Mouse (Mus musculus): ENCODE results near the gene Vcp. TPM values are rescaled to one million over a fixed set of nuclear protein-coding genes. Genes with fewer than 3 reads are reported as not detected.

Vcp gene
- total RNA-seq, 2 experiments from 2014 or later, result 306 to 324 TPM

- DNase-seq, result peak; percentile 99
- intact Hi-C loops (cut with DNase I), result loop anchor here (2.0 kb wide), 1 partner anchor 17 kb away; no protein-coding TSS in a partner anchor
Observed at GRCm38 (mm10) chr4:42949676-42950051, 50.6 kb downstream of the Vcp start, which contains the start of gene Dnajb5. Gene Dnajb5, plus strand, starts transcription at chr4:42949814.

DNA sequence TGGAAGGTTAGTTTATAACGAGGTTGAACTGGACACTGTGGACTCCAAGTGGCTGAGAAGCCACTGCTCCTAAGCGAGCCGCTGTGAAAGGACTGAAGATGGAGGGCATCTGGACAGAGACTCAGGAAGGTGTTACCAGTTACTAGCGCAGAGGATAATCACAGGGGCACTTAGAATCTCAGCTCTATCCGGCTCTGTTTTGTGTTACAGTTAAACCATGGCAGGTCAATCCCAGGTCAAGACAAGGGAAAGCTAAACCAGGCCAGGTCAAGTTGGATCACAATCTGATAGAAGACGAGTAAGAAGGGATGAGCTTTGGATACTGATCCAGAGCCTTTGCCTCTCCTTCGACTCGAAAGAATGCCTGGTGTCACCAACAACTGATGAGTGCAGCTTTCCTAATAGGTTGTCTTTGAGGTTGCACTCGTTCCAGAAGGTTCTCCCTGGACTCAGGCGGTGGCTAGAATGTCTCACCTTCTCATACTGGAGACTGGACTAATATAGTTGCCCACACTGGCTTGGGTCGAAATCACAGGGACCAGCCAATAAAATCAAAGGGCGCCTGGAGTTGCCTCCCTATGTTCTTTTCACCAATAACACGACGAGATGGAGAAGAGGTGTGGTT, 51.1 kb downstream of the Vcp start:
- intact Hi-C loops (cut with DNase I), result loop anchor here (2.0 kb wide), 1 partner anchor 16 kb away; no protein-coding TSS in a partner anchor
- no peak for DNase-seq

DNA sequence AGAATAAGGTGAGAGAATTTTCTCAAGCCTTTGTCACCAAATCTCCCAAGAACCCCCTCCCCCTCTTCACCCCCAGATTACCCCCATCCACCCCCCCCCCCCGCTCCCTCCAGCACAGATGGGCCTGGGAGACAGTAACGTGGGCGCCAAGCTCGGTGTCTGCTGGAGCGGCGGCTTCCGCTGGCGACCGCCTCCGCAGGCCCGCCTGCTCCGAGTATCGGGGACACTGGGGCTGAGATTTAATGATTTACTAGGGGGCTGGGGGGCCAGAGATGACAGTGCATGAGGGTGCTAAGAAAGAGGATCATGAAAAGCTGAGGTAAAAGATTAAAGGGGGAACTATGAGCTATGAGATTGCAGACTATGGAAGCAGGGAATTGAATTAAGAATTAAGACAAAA, 51.8 kb downstream of the Vcp start:
- DNase-seq, result no peak
- intact Hi-C loops (cut with DNase I), result loop anchor here (2.0 kb wide), 1 partner anchor 16 kb away; no protein-coding TSS in a partner anchor

DNA sequence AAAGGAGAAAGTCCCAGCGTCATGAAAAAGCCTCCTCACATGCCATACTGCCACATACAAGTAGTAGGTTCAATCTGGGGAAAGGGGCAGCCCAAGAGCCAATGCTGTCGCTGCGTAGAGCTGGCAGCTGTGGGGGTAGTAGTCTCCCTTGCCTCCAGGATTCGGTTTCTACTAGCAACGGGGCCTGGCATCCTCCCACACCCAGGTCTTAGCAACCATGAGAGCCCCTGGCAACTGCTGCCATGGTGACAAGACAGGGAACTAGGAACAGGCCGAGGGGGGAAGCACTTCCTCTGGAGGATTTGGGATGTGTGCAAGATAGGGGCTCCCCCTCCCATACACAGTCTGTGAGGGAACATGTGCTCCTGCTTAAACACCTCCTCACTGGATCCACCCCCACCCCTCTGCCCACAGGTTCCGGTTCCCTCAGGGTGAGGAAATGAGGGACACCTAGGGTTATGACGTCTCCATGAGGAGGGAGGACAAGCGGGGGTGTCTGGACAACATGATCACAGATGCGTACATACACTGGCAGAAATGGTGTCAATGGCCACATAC, 53.5 kb downstream of the Vcp start:
- intact Hi-C loops (cut with DNase I), result loop anchor here (2.0 kb wide), 2 partner anchors 14 to 70 kb away; no protein-coding TSS in a partner anchor
- DNase-seq, result no peak

GRCm38 (mm10) chr4:42945952-42946351, 54.4 kb downstream of the Vcp start:
- intact Hi-C loops (cut with DNase I), result loop anchor here (2.0 kb wide), 2 partner anchors 15 to 69 kb away; no protein-coding TSS in a partner anchor
- DNase-seq, result peak in 1 of 2 experiments; percentile 77

- no peak for DNase-seq
- intact Hi-C loops (cut with DNase I), result no loop called here
Observed at GRCm38 (mm10) chr4:42945445-42945844, 54.9 kb downstream of the Vcp start.

GRCm38 (mm10) chr4:42945043-42945442, 55.3 kb downstream of the Vcp start:
- DNase-seq, result peak; percentile 68 to 77
- intact Hi-C loops (cut with DNase I), result no loop called here

- intact Hi-C loops (cut with DNase I), result no loop called here
- DNase-seq, result no peak
Observed at GRCm38 (mm10) chr4:42944185-42944584, 56.1 kb downstream of the Vcp start.

DNA sequence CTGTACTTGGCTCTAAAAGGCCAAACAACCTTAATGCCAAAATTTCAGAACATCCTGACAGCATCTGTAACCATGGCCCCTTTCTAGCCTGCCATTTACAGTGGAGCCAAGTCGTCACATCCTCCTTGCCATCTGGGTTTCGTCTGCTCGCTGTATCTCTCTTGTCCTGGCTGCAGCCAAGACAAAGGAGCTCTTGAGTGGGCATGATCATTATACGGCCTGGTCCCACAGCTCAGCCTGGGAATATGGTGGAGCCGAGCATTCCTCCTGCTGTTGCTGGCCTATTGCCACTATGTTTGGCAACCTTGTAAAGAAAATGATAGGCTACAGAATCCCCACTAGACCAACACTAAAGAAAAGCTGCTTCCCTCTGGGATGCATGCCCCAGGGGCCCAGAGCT, 57.0 kb downstream of the Vcp start:
- no peak for DNase-seq
- intact Hi-C loops (cut with DNase I), result no loop called here

DNA sequence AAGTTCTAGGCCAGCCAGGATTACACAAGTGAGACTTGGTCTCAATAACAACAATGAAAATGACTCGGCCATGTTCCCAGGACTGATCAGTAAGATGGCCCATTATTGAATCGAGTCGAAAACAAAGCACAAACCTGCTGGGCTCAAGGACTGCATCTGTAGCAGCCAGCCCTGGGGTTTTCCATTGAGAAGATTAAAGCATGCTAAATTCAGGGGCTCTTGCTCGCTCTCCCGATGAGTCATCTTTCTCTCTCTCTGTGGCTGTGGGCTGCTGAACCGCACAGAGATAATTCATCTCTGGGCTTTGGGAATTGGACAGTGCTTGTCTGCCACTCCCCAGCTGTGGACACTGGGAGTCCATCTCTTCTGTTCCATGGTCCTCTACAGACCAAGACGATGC, 58.9 kb downstream of the Vcp start:
- intact Hi-C loops (cut with DNase I), result no loop called here
- no peak for DNase-seq

GRCm38 (mm10) chr4:42933630-42934029, 66.7 kb downstream of the Vcp start:
- intact Hi-C loops (cut with DNase I), result loop anchor here (2.0 kb wide), 1 partner anchor 15 kb away; the partner anchor contains the start of gene Dnajb5

DNA sequence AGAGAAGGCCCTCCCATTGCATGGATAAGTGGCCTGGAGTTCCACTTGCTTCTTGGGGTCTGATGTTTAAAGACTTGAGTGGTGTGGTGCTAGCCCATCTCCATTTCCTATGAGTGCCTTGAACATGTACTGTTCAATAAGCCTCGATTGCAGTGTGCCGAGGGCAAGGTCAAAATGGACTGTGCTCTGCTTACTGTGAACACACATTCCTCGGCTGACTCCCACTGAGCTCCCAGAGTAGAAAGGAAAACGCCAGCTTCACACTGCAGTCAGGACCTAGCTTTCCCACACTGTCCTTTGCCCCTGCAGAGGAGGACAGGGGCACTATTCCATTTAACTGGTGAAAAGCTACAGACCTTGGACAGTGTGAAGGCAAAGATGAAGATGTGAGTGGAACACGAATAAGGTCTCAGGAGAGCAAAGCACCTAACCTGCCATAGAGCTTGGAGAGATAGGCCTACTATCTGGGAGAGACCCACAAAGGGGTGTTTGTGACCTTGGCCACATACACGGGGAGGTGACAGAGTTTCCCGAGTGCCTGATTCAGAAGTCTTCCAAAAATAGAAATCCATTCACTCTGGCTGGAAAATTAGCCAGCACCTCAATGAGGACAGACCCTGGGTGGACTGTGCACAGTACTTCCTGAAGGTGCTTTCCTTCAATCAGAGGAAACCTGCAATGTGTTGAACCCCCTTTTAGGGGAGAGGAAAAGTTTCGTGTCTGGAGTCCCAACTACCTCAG, 67.9 kb downstream of the Vcp start:
- peak; percentile 46 to 56 for DNase-seq
- intact Hi-C loops (cut with DNase I), result loop anchor here (2.0 kb wide), 1 partner anchor 16 kb away; the partner anchor contains the start of gene Dnajb5

More at GRCm38 (mm10) chr4:42933630-42934029, 66.7 kb downstream of the Vcp start:
- peak; percentile 83 to 85 for DNase-seq

Other genes starting within 250 kb of the Vcp start
- not detected for gene Ccl19, start 243.9 kb downstream of the Vcp start, total RNA-seq (2021)
- 10 to 100 TPM; 17.4 to 18.5 TPM for gene Ccl21a, start 226.5 kb downstream of the Vcp start, total RNA-seq (2021)
- not detected for gene Fam205a1, start 146.6 kb downstream of the Vcp start, total RNA-seq (2021)
- gene Gm12394, start 143.7 kb downstream of the Vcp start, total RNA-seq (2021), result under 1 TPM in 1 of 2 experiments, not detected in 1; 0.07 TPM
- 1 to 10 TPM; 2.7 to 2.9 TPM for gene Fam205c, start 126.3 kb downstream of the Vcp start, total RNA-seq (2021)
- gene Phf24, start 83.8 kb downstream of the Vcp start, total RNA-seq (2021), result 1 to 10 TPM; 8.0 to 9.5 TPM
- gene Dnajb5, start 50.7 kb downstream of the Vcp start, total RNA-seq (2021), result 10 to 100 TPM; 61.8 to 68.9 TPM
- not detected for gene 1700022I11Rik, start 30.9 kb downstream of the Vcp start, total RNA-seq (2021)
- 1 to 10 TPM; 5.8 to 6.7 TPM for gene Fancg, start 10.0 kb upstream of the Vcp start, total RNA-seq (2021)
- gene Pigo, start 25.3 kb upstream of the Vcp start, total RNA-seq (2021), result 10 to 100 TPM; 19.3 to 25.1 TPM
- 100 to 1,000 TPM in 1 of 2 experiments, 10 to 100 TPM in 1; 99.9 to 106 TPM for gene Stoml2, start 31.2 kb upstream of the Vcp start, total RNA-seq (2021)
- 10 to 100 TPM; 23.6 to 30.7 TPM for gene Fam214b, start 45.7 kb upstream of the Vcp start, total RNA-seq (2021)
- gene Unc13b, start 58.4 kb upstream of the Vcp start, total RNA-seq (2021), result 10 to 100 TPM; 28.3 to 31.4 TPM